Mouse (Mus musculus) left cerebral cortex, postnatal 25 days (tissue): Measurements from ENCODE around the gene Hmgb2. TPM values are rescaled to one million over a fixed set of nuclear protein-coding genes. Genes with fewer than 3 reads are reported as not detected.
"Not testable (repeated sequence)": the region's sequence is repeated elsewhere in the genome, so short reads cannot be mapped to it uniquely, and the experiment has no call there.

Experiments
- DNase-seq, 2 experiments: peaks; one replicate each; pipeline ENCODE4 v3.0.0; 2022; ENCODE audit warnings: low spot score in 2 of 2, mixed read lengths in 1 of 2
- intact Hi-C: fragments of 180-260 bp; cut with DNase I; formaldehyde crosslinking; loops from one replicate; pipeline ENCODE4 v1.15.1; 2025
- total RNA-seq, 2 experiments: library from RNA; stranded (reverse); gene quantifications; 2 replicates each; pipeline ENCODE4 v1.2.3; 2021

Hmgb2 gene
- total RNA-seq: 1 to 10 TPM; 2.4 to 5.5 TPM

DNA sequence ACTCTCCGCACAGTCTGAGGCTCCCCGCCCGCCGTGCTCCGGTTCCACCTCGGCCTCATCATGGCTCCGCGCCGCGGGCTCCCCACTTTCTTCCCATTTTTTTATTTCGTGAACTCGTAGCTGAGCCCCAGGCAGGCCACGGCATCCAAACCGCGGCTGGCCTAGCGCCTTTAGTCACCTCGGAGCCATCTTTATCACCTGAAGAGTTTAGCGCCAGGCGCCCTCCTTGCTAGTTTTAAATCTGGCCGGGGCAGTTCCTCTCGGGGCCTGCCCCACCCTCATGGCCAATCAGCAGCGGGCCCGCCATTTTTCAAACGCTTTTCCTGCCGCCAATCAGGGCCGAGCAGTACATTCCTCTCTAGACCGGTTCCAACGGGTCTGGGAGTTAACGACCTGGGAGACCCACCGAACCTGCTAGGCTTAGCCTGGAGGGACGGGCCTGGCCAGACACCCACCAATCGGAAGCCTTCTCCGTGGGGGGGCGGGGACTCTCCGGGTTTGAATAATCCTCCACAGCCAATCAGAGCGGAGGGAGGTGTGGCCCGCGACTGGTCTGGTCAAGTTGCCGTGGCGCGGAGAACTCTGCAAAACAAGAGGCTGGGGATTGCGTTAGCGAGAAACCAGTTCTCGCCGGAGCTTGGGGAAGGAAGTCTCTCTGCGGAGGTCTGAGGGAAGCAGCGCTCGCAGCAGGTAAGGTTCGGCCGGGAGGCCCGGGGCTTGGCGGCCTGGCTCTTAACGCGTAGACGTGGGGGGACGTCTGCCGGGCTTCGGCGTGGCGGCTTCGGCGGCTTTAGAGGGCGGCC, at the start of gene Hmgb2:
Gene Hmgb2 (plus strand): TSS at position 592 of the 803 bp plus-strand sequence.
- DNase-seq: peak; percentile 99 to 100
- intact Hi-C loops: loop anchor here (1.0 to 5.0 kb wide), 2 partner anchors 24 to 79 kb away; partner anchors contain the start of gene Sap30

DNA sequence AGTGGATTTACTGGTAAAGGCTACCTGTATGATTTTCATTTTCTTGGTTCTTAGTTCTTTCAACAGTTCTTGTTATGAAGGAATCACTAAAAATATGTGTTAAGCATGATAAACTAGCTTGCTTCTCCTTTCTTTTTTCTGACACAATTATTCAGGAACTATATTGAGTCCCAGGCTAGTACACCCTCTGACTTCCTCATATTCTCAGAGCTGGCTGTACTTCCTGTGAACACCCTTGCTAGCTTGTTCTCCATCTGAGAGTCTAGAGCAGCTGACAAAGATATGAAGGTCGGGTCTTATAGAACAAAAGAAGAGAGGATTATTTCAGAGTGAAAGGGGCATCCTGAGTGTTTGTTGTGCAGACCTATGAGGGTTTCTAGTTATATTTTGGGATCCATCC, 48.9 kb upstream of the Hmgb2 start:
- intact Hi-C loops: no loop called here
- DNase-seq: no peak

DNA sequence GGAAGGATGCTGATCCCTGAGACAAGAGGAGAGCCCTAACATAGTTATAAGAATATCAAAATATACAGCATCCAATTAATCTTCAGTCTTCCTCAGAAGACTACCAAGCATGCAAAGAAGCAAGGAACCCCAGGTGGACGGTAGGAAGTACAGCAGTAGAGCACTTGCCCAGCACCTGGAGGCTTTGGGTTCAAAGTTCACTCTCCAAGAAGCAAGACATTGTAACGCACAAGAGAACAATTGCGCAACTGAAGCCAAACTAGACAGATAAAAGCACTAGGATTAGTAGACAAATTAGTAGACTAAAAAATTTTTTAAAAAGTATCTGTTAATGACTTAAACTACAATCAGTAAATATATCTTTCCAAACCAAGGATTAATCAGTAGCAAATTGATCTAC, 48.0 kb upstream of the Hmgb2 start:
- intact Hi-C loops: no loop called here
- no peak for DNase-seq

DNA sequence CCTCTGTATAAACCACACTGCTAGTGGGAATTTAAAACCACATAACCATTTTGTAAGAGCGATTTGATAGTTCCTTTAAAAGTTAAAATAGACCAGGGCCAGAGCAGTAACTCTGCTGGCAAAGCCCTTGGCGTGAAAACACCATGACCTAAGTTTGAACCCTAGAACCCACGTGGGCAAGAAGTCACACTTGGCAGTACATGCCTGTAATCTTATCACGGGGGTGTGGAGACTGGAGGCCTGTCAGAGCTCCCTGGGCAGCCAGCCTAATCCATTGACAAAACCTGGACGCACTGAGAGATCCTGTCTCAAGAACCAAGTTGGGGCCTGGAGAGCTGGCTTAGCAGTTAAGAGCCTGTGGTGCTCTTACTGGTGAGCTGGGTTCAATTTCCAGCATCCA, 43.1 kb upstream of the Hmgb2 start:
- DNase-seq: peak in 1 of 2 experiments; percentile 14
- intact Hi-C loops: loop anchor here (5.0 kb wide), 1 partner anchor 36 kb away; no protein-coding TSS in a partner anchor

DNA sequence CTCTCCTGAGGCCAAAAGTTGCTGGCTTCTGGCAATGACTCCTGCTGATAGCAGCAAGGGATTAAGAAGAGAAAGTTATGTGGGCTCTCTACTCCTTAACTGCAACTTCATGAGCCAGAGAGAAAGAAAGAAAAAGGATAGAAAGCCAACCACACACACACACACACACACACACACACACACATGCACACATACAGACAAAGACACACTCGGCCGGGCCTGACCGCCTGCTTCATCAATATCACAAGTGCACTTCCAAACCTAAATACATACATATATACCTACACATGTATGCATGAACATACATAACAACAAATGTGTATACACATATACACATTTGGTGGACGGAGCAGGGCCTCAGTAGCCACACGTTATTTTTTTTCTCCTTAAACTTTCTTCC, 40.8 kb upstream of the Hmgb2 start:
- intact Hi-C loops: no loop called here
- DNase-seq: no peak

DNA sequence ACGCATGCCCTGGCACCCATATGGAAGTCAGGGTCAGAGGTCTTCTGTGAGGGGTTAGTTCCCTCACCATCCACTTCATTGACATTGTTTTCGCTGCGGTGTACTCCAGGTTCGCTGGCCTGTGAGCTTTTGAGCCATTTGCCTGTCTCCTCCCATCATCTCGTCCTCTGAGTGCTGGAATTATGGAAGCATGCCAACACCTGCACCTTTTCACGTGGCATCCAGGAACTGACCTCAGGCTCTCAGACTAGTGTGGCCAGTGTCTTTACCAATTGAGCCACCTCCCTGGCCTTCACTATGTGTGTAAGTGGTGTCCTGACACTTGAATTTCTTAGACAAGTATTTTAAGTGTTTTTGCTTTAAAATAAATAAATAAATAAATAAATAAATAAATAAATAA, 38.0 kb upstream of the Hmgb2 start:
- intact Hi-C loops: no loop called here
- no peak for DNase-seq

DNA sequence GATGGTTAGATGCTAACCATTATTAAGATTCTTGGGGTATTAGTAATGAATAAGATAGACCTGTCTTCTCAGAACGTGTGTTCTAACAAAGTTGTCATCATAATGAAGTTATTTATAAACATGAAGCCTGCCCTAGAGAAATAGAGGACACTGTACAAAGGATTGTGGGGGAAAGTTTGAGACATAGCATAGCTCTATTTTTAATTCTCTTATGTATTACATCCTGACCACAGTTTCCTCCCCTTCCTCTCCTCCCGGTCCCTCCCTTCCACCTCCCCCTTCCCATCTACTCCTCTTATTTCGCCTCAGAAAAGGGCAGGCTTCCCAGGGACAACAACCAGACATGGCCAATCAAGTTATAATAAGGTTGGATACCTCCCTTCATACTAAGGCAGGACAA, 33.3 kb upstream of the Hmgb2 start:
- intact Hi-C loops: no loop called here
- DNase-seq: no peak

DNA sequence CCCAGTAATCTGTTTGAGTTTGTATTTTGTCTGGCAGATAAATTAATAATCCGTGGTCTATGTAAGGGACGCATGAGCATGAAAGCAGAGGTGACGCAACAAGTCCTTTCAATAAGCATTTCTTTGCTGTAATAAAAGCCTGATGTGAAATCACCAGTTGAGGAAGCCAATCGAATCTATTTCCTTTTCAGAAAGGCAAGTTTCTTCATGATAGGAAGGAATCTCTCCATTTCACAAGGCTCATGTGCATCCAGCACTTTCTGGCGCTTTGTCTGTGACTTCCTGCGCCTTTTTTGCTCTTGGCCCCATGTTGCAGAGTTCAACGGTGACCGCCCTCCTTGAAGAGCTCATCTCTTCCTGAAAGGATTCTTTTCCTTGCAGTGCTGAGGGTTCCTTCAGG, 32.0 kb upstream of the Hmgb2 start:
- intact Hi-C loops: no loop called here
- no peak for DNase-seq

DNA sequence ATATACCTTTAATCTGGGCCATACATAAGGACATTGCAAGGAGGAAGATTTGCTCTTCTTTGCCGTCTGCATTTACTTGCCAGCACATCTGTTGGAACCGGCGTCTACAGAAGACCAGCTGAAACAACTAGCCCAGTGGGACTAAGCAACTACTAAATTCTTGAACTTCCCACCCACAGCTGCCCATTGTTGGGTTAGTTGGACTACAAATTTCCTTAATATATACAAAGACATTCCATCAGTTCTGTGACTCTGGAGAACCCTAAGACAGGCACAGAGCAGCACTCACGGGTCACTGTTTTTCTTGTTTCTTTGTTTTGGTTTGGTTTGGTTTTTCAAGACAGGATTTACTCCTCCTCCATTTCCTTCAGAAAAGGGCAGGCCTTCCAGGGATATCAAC, 31.1 kb upstream of the Hmgb2 start:
- DNase-seq: no peak
- intact Hi-C loops: no loop called here

DNA sequence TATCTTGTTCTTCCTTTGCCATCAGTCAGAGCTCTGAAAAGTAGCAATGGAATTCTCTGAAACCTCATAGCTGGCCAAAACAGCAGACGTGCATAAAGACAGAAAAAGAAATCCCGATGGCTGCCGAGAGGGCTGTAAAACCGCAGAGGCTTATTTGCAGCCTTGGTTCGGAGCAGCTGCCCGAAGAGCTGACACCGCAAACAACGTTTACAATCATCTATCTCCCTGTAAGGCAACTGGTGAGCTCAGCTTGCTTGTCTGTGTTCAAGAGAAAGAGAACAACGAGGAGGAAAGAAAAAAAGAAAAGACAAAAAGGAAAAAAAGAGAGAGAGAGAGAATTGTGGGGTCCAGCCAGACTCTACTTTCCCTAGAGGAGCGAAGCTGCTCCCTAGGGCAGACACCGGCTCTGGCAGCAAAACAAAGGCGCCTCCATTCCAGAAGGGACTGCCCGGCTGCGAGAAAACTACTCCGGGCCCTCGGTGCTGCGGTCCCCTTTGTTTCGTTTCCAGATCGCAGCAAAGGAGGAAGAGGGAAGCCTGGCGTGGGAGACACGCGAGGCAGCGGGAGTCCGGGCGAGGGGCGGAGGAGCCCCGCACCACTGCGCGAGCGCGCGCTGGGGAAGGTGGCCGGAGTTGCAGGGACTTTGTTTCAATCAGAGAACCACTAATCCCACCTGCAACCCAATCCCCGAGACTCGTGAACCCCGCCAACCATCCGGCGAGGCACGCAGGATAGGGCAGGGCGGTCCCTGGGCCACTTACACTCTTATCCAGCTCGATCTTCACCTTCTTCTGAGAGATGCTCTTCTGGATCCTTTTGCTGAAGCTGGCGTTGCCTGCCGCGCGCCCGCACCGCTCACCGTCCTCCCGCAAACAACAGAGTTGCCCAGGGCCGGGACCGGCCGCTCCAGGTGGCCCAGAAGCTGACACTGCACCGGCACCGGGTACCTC, 24.9 kb upstream of the Hmgb2 start:
- intact Hi-C loops: loop anchor here (1.0 to 5.0 kb wide), 4 partner anchors 25 to 56 kb away; partner anchors contain the start of gene Hmgb2
- peak; percentile 53 to 58 for DNase-seq

DNA sequence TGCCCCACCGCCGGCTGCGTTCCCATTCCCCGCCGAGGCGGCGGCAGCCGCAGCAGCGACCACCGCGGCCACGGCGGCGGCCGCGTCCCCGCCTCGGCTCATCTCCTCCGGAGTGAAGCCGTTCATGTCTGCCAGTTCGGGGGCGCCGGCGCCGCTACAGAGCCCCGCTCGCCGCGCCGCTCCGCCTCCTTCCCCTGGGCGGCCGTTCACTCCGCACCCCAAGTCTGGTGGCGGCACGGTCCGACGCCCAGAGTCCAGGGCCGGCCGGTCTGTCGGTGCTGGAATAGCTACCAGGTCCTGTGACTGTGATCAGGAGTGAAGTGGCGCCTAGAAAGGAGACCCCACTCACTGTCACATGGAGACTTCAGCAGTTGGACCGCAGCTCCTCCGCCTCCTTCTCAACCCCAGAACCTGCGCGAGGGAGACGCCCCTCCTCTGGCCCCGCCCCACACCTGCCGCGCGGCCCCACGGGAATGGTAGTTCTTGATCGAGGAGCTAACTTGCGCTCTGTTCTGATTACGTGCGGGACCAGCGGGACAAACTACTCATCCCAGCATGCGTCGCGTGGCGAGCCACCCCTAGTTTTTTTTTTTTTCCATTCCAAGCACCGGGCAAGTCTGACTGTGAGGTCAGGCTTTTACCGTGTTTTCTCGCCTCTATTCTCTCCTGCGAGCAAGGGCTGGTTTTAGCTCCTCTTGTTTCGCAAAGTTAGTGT, 24.1 kb upstream of the Hmgb2 start, which contains the start of gene Sap30:
Gene Sap30 (minus strand): TSS at position 420 of the 715 bp plus-strand sequence.
- intact Hi-C loops: loop anchor here (1.0 to 5.0 kb wide), 4 partner anchors 24 to 57 kb away; partner anchors contain the start of gene Hmgb2
- peak; percentile 97 to 99 for DNase-seq

DNA sequence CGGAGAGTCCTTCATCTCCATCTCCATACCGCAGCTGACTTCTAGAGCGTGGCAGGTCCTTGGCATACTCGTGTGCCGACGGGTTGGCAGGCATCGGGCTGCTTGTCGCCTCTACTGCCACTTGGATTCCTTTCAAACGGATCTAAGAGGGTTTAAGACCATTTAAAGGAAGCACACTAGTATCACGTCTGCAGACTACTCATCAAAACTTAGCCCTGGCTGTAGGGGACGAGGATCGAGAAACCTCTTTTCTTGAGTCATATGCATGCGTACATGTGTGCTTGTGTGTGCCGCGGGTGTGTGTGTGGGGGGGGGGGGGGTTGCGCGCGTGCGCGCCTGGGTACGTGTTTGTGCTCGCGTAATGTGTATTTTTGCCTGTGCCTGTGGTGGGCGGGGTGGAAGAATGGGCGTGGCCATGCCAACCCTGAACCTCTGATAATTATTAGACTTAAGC, 23.4 kb upstream of the Hmgb2 start:
- DNase-seq: peak; percentile 43 to 46
- intact Hi-C loops: loop anchor here (5.0 kb wide), 1 partner anchor 39 kb away; no protein-coding TSS in a partner anchor

DNA sequence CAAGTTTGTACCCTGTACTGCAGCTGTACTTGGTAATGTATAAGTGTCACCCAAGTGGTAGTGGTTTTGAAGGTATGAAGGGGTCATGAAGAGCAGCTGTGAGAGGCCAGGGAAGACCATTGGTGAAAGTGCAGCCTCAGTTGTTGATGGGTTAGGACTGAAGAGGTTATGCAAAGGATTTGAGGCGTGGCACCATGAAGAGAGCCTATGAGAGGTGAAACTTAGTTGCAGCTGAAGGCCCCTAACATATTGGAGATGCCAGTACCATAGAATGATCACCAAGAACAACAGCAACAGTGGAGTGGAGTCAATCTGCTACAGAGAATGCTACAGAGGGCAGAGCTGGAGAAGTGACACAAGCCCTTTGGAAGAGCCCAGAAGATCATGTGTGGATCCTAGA, 22.3 kb upstream of the Hmgb2 start:
- DNase-seq: no peak
- intact Hi-C loops: loop anchor here (5.0 kb wide), 1 partner anchor 38 kb away; no protein-coding TSS in a partner anchor

DNA sequence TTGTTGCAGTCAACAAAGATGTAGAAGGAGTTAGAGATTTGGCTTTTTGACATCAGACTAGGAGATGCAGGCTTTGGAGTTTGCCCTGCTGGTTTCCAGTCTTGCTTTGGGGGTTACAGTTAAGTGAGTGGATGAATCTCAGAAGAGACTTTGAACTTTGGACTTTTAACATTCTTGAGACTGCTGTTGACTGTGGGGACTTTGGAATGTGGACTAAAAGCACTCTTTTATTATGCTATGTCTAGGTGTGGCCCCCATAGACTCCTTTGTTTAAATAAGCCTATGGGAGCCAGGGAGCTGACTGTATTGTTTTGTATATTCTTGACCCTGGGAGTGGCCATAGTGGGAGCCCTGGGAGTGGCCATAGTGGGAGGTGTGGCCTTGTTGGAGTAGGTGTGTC, 21.8 kb upstream of the Hmgb2 start:
- no peak for DNase-seq
- intact Hi-C loops: loop anchor here (5.0 kb wide), 1 partner anchor 37 kb away; no protein-coding TSS in a partner anchor

DNA sequence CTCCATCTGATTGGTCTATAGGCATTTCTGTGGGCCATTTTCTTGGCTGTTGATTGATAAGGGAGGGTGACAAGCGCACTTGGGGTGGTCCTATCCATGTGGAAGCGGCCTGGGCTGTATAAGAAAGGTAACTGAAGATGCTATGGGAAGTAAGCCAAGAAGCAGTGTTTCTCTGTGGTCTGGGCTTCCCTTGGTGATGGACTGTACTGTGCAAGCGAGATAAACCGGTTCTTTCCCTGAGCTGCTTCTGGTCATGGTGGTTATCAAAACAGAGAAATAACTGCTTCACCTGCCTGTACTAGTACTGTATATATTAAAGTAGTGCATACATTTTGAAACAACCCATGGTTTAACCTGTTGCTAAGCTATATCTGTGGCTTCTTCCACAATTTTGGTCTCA, 19.8 kb upstream of the Hmgb2 start:
- DNase-seq: no peak
- intact Hi-C loops: no loop called here

DNA sequence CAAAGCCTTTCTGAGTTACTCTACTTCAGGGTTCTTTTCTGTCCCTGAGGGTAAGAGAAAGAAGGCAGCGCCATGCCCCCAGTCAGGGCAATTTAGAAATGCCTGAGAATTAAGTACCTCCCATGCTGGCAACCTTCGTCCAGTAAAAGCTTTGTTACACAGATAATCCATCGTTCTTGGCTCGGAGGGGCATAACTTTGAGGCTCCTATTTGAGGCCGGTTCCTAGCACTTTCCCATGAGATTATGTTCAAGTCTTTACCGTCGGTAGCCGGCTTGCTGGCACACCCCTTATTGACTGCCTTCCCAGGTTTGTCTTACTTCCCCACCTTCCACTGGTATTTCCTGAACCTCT, 13.2 kb upstream of the Hmgb2 start:
- DNase-seq: no peak
- intact Hi-C loops: no loop called here

DNA sequence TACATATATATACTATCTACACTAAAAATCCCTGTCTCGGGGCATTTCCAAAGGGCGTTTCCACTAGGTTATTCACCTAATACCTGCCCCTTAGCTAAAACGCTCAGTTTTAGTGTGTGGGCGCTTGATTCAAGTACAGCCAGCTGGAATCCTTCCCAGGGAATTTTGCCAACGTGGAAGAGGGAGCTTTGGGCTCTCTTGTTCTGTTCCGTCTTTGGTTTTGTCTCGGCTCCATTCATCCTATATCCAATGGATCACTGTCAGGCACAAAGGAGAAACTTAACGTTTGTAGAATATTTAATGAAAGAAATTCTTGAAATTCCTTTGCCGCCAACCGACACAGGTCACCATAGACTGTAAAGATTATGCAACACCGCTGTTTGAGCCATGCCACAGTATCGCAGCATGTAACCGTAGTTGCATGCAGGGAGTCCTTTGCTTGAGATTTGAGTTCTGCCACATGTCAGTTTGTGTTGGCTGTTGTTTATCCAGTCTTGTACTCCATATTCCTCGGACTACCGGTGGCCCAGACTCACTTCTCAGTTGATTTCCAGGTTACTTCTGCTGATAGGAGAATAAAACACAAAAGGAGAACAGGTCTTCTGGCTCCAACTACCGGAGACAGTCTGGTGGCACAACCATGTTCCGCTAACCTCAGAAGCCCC, 12.7 kb upstream of the Hmgb2 start:
- DNase-seq: peak; percentile 36 to 43
- intact Hi-C loops: no loop called here

DNA sequence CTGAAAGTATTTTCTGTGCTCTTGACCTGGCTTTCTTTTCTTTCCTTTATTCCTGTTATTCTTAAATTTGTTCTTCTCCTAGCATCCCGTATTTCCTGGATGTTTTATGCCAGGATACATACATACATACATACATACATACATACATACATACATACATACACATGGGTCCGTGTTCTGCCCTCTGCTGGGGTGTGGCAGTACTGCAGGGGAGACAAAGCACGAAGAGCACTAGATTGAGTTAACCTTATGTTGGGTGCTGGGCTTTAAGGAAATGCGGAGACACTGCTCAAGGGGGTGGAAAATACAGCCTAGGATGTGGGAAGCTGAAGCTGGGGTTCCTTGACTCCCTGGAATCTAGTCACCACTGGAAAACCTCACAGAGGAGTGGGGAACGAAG, 8.1 kb upstream of the Hmgb2 start:
- peak; percentile 60 to 64 for DNase-seq
- intact Hi-C loops: loop anchor here (5.0 kb wide), 1 partner anchor 76 kb away; no protein-coding TSS in a partner anchor

DNA sequence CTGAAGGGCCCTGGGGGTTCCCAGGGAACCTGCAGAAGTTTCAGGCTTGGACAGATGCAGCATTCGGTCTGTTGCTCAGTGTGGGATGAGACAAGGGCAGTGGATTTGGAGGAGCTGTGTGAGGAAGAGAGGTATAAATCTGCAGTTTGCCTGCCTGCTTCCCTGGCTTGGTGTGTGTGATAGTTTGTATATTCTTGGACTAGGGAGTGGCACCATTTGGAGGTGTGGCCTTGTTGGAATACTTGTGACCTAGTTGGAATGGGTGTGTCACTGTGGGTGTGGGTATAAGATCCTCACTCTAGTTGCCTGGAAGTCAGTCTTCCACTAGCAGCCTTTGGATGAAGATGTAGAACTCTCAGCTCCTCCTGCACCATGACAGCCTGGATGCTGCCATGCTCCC, 6.2 kb upstream of the Hmgb2 start:
- DNase-seq, intact Hi-C loops: not testable (repeated sequence)
